Mouse (Mus musculus): ENCODE measurements at regions not wholly inside any gene's neighbourhood (a gene's known extent, or its start where the extent isn't known, plus 50 kb on each side); places are given as distances from the start of the nearest gene placed in this dataset.

DNA sequence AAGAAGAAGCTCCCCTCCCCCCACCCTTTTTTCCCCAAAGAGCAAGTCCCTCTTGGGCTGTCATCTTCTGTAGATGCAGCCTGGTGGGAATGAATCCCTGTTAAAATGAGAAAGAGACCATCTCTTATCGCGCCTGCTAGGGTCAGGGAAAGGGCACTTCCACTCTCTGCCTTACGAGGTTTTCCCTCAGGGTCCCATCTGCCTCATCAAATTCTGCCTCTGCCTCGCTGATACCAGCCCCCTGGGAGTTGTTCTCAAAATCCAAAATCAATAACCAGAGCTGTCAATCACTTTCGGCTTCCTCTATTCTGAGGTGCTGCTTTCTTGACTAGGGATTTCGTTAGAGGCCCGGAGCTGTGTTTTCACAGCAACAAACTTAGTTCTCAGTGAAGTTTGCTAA is 255.7 kb downstream of the Stim2 start:
- DNase-seq (ENCODE audit: low spot score): no peak

DNA sequence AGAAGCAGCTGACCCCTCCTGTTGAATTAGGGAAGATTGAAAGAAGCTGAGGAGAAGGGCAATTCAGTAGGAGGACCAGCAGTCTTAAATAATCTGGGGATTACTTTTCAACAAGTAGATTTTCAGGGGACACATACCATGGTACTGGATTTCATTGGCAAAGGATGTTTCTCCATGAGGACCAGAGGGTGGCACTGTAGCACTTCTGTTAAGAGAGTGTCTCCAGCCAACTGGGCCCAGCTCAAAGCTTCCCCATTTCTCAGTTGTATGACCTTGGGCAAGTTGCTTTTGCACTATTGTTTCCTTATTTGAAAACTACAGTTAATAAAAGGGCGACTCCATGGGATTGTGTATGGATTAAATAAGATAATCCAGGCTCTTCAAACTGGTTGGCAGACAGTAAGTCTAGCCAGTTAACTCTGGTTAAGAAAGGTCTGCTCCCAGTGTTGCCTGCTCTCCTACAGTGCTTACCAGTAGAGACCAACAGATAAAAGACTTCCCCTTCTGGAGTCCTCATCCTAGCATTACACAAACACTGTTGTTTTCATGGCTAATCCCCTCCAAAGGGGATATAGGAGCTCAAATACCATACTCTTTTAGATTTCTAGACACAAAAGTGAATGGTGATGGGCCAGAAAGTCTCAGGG is 259.9 kb downstream of the Stim2 start:
- no peak for DNase-seq (ENCODE audit: low spot score)

DNA sequence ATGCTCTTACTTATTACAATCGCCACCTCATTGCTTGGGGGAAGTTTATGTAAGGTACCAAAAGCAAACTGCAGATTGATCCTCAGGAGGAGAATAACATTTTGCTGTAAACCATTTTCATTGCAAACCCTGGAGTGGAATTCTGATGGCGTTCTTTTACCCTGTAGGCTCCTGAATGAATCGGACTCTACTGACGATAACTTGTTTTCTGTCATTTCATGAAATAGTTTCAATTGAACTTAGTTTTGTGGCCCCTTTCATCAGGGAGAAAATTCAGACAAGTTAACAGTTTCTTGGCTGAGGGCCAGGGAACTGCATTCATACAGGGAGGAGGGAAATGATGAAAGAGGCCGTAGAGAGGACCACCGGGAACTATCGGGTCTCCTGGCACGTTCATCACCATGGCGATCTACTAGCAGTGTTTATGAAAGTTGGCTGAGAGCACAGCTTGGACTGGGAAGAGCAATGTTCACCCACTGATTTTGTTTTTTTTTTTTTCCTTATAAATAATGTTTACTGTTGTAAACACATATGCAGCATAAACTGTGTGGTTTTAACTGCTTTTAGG is 266.7 kb downstream of the Stim2 start:
- no peak for DNase-seq (ENCODE audit: low spot score)

DNA sequence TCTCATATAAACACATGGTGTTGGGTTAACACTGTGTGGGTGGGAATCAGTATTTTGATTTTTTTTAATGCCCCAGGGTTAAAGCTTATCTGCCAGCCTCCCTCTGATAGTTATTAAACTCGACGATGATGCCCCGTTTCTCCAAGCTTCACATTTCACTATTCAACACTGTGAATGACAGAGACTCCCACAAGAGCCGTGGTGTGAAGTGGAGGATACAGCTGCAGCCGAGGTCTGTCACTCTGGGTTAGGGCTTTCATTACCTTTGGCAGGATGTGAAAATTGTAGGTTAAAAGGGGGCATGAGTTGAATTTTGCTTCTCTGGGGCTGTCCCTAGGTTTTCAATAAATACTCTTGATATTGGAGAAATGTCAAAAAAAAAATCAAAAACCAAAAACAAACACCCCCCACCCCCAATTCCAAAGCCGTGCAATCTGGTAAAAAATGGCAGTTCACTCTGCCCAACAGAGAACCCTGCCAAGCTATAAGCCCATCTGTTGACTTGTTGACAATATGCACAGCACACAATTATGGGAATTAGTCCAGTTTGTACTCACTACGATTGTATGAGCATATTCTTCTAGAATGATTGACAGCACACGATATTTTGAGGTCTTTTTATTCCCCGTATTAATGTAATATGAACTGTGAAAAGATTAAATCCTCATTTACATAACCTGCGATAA is 269.7 kb downstream of the Stim2 start:
- DNase-seq (ENCODE audit: low spot score): no peak

DNA sequence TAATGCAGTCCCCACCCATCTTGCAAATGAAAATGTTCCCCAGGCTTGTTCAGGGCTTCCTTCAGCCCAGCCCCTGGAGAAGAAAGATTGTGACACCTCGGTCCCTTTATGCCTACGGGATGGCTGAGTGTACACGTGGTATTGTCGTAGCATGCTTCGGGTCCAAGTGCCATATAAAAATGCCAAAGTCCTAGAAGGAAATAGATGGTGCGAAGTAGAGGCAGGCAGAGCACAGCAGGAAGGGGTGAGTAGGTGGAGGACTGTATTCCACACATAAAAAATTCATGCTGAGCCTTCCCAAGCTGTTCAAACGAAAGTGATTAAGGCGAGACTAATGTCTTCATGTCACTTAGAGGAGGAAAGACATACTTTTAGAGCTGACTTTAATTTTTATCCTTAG is 281.1 kb downstream of the Stim2 start:
- no peak for DNase-seq (ENCODE audit: low spot score)

DNA sequence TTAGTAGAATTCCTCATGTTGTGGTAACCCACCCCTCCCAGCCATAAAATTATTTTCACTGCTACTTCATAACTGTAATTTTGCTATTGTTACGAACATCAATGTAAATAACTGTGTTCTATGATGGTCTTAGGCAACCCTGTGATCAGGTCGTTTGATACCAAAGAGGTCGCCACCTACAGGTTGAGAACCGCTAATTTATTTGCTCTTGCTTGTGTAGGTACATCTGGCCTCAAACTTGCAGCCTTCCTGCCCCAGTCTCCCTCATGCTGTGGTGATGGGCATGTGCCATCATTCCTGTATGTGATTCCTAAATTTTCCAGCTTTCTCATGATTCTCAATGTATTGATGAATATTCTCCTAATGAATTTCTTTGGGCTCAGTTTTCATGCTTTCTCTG is 282.4 kb downstream of the Stim2 start:
- no peak for DNase-seq (ENCODE audit: low spot score)

DNA sequence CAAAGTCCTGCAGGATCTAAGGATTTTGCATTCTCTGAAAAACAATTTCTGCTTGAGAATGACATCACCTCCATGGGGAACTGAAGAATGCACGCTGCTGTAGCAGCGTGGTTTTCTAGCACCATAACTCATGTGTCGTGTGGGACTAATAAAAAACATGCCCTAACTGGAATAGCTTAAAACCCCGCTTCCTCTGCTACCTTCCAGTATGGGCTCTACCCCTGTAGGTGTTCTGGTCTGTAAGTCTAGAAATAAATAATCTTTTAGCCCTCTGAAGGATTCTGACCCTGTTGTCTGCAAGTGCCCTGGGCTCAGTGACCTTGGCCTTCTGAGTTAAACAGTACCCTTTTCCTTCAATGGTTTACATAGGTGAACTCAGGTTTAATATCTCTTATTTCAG is 282.8 kb downstream of the Stim2 start:
- DNase-seq (ENCODE audit: low spot score): no peak

DNA sequence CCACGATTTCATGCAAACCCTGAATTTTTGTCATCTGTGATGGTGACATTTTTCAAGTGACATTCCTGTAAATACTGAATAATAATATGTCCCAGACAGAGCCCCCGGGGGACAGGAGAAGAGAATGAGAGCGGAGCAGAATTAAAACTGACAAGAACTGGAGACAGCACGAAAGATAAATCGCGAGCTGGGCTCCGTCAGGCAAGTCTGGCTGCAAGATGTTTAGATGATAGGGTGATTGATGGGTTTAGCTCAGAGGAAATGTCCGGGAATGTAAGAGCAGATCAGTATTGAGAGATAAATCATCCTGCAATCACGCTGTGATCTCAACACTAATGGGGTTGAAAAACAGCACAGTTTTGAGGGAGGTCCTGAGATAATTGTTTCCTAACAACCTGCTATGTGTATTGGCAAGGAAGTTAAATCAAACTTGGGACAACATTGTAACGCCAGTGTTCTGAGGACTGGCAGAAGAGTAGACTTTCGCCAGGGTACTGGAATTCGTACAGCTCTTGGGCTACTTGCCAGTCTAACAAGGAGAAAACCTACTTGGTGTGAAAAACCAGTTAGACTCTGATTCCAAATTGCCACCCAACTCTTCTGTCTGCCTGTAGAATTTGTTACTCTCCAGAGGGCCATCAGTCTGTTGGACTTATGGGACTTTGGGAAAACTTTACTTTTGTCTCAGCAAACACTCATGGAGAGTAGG is 292.2 kb downstream of the Stim2 start:
- DNase-seq (ENCODE audit: low spot score): peak; percentile 9

DNA sequence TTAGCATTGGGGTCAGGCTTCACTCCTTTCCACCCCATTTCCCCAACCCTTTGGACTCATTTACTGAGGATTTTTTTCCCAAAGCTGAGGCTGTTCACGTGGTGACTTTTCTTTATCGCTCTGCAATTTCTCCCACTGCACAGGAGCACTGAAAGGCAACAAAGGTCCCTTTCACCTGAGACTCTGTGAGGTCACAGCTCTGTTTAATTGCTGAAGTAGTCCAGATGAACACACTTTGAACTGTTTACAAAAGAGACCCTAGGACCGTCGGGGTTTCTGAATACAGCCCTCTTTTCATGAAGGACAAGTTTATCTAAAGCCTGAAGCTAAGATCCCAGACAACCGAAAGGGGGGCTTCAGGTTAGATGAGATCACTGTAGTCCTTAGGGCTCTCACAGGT is 293.6 kb downstream of the Stim2 start:
- no peak for DNase-seq (ENCODE audit: low spot score)

DNA sequence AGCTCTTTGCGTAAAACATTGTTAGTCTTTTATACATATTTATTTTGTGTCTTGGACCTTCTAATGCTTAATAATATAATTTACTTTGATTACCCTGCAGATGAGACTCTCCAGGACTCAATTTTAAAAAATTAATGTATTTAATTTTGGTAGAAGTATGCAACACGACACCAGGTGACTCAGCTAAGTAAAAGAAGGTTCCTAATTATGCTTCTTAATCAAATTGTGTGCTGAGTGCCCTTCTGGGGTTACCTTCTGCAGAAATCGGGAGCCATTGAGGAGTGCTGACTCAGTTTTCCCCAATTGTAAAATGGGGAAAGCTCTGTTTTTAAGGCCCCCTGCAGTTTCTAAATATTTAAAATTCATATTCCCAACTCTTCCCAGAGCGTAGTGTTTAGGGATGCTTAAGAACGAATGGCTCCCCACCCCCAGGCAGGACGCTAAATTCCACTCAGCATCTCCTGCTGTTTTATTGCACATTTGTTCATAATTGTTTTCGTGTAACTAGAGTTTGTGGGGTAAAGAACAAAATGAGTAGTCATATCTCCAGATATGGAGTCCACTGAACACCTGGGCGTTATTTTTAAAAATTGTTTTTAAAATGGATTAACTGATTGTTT is 315.5 kb downstream of the Stim2 start:
- no peak for DNase-seq (ENCODE audit: low spot score)

DNA sequence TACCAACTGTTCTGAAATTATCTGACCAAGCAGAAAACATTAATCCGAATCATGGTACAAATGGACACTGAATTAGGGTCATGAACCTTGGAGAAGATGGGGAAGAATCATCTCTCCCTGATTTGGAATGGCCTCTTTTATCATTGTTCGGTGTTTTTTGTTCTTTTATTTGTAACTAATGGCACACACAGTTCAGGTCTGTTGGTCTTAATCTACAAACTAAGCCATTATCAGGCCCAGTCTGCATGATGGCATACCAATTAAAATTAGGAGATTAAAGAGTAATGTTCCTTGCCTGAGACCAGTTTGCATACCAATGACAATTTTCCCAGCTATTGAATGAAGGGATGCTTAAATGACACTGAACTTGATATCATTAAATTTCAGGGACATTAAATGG is 332.1 kb downstream of the Stim2 start:
- no peak for DNase-seq (ENCODE audit: low spot score)

DNA sequence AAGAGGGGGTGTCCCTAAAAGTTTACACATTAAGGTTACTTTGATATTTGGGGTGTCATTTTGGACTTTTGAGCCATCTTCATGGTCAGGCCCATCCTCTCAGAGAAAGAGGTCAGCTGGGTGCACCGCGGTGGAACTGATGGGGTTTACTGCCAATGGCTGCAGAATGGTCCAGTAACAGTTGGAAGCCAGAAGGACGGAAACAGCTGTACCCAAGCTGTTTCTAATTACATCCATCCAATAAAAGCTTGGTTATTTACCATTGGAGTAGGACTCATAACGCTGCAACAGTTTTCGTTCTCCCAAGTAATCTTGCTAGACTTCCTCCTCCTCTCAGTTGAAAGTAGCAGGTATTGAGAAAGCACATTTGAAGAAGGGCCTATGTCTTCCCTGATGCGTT is 344.7 kb downstream of the Stim2 start:
- DNase-seq (ENCODE audit: low spot score): no peak

DNA sequence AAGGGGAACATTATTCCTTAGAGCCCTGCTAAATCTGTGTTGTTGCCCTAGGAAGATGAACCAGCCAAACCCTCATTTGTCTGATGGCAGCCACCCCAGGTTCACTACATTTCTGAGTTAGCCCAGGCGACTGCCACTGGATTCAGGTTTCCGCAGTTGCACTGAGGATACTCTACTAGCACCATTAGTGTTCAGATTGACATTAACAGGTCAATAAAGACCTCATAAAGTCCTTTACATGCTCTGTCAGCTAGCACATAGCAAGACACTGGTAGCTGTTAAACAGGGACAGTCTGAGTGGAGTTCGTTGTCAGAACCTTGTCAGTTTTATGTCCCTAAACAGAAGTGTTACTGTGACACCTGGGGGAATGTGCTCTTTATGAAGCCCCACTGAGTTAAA is 345.1 kb downstream of the Stim2 start:
- DNase-seq (ENCODE audit: low spot score): no peak

DNA sequence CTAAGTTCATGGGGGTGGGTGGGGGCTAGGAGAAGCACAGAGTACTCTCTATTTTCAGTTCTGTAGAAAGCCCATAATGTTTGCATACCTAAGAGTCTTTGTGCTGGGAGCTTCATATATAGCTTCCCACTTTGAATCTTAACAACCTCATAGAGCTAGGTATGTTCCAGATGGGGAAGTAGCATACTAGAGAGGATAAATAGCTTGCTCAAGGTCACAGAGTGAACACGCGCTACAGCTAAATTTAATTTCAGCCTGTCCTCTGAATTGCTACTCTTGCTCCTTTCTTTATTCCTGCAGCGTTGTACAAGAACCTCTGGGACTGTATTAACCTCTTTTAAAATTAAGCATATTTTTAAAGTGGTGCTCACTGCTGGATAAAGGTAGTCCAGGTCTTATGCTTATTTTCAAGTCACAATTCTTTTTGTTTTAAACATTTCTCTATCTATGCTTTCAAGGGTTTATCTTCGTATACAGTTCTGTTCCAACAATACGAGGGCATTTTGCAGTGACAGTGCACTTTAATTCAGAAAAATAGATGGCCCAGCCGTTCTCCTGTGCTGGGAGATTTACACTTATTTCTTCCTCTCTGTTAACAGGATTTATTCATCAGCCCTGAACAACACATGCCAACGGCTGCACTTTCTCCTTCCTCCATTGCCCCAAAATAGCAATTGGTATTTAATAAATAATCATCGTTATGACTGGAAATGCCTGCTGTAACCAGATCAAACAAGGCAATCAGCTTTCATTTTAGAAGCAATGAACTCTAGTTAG is 350.7 kb downstream of the Stim2 start:
- no peak for DNase-seq (ENCODE audit: low spot score)

DNA sequence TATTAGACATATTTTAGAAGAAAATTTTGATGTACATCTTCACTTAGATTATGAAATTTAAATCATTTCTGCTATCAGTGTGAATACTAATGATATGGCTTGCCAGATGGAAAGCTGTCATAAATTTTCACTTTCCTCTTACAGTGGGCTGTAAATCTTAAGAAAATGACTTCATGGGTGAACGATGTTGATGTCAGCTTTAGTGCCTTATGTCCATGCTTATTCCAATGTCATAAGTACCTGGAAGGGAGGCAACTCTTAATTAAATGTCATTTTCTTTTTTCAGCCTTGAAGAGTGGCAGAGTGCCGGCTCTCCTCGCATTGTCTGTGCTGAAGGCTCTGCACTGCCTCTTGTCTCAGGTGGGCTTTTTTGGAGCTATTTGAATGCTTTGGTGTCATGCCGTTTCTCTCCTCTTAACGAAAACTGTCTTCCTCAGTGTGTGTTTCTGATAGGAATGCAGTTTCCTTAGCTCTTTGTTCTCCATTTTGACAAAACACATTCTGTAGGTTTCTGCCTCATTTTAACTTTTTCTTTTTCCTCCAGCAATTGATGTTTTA is 351.6 kb downstream of the Stim2 start:
- DNase-seq (ENCODE audit: low spot score): no peak

DNA sequence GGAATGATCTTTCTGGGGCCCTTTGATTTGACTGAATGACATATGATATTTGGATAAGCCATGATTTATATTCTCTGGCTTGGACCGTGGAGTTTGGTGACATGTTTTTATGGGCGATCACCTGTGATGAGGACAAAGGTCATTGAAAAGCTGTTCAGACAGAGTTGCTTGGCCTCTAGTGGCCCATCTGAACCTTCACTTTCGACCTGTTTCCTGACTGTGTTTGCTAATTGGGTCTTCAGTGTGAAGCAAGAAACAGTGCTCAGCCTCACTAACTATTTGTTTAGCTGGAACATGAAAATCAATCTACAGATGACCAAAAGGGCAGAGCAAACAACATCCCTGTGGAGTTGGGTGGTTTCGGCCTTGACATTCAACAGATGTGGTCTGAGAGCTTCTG is 357.8 kb downstream of the Stim2 start:
- no peak for DNase-seq (ENCODE audit: low spot score)

DNA sequence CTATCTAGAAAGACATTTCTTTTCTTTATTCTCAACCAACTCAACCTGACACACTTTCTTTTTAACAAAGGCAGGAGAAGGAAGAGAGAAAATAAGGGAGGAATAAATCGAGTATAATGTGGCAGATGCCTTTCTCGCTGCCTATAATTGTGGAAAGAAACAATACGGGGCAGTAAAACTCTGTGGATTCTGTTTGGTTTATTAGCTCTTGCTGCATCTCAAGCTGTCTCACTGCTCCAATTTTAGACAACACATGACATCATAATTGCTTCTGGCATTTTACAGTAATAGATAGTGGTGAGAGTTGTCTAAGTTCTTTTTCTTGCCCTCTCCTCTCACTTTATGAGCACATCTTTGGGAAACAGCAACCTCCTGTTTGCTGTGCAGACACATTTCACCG is 359.2 kb downstream of the Stim2 start:
- no peak for DNase-seq (ENCODE audit: low spot score)

DNA sequence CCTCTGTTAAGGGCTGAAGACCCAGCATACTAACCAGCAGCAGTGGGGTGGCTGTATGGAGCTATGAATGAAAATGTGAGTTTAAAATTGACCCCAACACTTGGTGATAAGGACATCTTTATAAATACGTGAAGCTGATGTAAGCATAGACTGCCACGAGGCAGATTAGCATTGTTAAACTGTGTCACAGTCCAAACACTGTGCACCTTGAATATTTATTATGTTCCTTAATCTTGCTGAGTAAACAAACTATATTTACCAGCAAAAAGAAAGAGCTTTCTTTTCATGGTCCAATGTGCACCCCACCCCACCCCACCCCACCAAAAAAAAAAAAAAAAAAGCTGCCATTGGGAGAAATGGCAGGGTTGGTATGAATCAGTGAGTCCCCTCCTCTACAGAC is 359.9 kb downstream of the Stim2 start:
- no peak for DNase-seq (ENCODE audit: low spot score)

Measured in yolk sac, embryonic 10.5 days (tissue).